Mouse (Mus musculus): ENCODE results near the gene U2af1. TPM values are rescaled to one million over a fixed set of nuclear protein-coding genes. Genes with fewer than 3 reads are reported as not detected.
"Not testable (repeated sequence)": the region's sequence is repeated elsewhere in the genome, so short reads cannot be mapped to it uniquely, and the experiment has no call there.

U2af1 gene
- polyA plus RNA-seq, 1 experiment from 2014 or later = 373 TPM

- H3K9me3 ChIP-seq = no peaks in the 10 kb centered on the region
- H3K27me3 ChIP-seq (ENCODE audit: insufficient read depth, poor library complexity, severe bottlenecking) = peaks cover 46% of the 10 kb centered on the region
- no peak for DNase-seq (ENCODE audit: low spot score)
- no peak overlapping the region for H3K4me3 ChIP-seq
- no peaks in the 10 kb centered on the region for H3K36me3 ChIP-seq
- peaks cover 22% of the 10 kb centered on the region for H3K4me1 ChIP-seq
- 75% methylated on average over 5 of the region's 5 CpGs for WGBS
- no peak overlapping the region for H3K27ac ChIP-seq
These were observed 23.8 kb downstream of the U2af1 start for GRCm38 (mm10) chr17:31634896-31635295.

- DNase-seq (ENCODE audit: low spot score) = no peak
- H3K9me3 ChIP-seq = no peaks in the 10 kb centered on the region
These were observed 25.7 kb downstream of the U2af1 start for GRCm38 (mm10) chr17:31633007-31633406.

GRCm38 (mm10) chr17:31631081-31631800 is 27.5 kb downstream of the U2af1 start:
- peaks cover 6% of the 10 kb centered on the region for H3K4me1 ChIP-seq
- 69% methylated on average over 10 of the region's 10 CpGs for WGBS
- H3K27ac ChIP-seq = no peak overlapping the region
- H3K9me3 ChIP-seq = no peaks in the 10 kb centered on the region
- peaks cover 21% of the 10 kb centered on the region for H3K27me3 ChIP-seq (ENCODE audit: insufficient read depth, poor library complexity, severe bottlenecking)
- H3K4me3 ChIP-seq = no peak overlapping the region
- no peak for DNase-seq (ENCODE audit: low spot score)
- H3K36me3 ChIP-seq = no peaks in the 10 kb centered on the region

More at GRCm38 (mm10) chr17:31633007-31633406, 25.7 kb downstream of the U2af1 start:
- Histone ChIP-seq H3K4me3 (no peak overlapping the region), H3K36me3 (no peaks in the 10 kb centered on the region), H3K27ac (no peak overlapping the region), H3K4me1 (peaks cover 22% of the 10 kb centered on the region), H3K27me3 (ENCODE audit: insufficient read depth, poor library complexity, severe bottlenecking) (peaks cover 39% of the 10 kb centered on the region)
- 73% methylated on average over 6 of the region's 6 CpGs for WGBS

GRCm38 (mm10) chr17:31627961-31628360 is 30.7 kb downstream of the U2af1 start:
- no peak overlapping the region for H3K27ac ChIP-seq
- H3K4me3 ChIP-seq = no peak overlapping the region
- no peaks in the 10 kb centered on the region for H3K9me3 ChIP-seq
- no peaks in the 10 kb centered on the region for H3K27me3 ChIP-seq (ENCODE audit: insufficient read depth, poor library complexity, severe bottlenecking)
- no peaks in the 10 kb centered on the region for H3K36me3 ChIP-seq
- WGBS = 88% methylated on average over 2 of the region's 2 CpGs
- no peak for DNase-seq (ENCODE audit: low spot score)
- 0 out of 2 replicates have a peak, but pooled peaks cover 4% of the 10 kb centered on the region for H3K4me1 ChIP-seq

- Histone ChIP-seq H3K4me1 (no peaks in the 10 kb centered on the region), H3K36me3 (no peaks in the 10 kb centered on the region), H3K27me3 (ENCODE audit: insufficient read depth, poor library complexity, severe bottlenecking) (no peaks in the 10 kb centered on the region; the same call in 1 of the 2 replicates), H3K9me3 (no peaks in the 10 kb centered on the region), H3K27ac (no peak overlapping the region), H3K4me3 (no peak overlapping the region)
- DNase-seq (ENCODE audit: low spot score) = no peak
- 88% methylated on average over 4 of the region's 4 CpGs for WGBS
These were observed 35.6 kb downstream of the U2af1 start for GRCm38 (mm10) chr17:31623101-31623500.

GRCm38 (mm10) chr17:31613086-31613755 is 45.5 kb downstream of the U2af1 start:
- Histone ChIP-seq H3K27me3 (ENCODE audit: insufficient read depth, poor library complexity, severe bottlenecking) (no peaks in the 10 kb centered on the region), H3K27ac (no peak overlapping the region), H3K36me3 (no peaks in the 10 kb centered on the region), H3K9me3 (no peaks in the 10 kb centered on the region), H3K4me1 (0 out of 2 replicates have a peak, but pooled peaks cover 10% of the 10 kb centered on the region), H3K4me3 (no peak overlapping the region)
- DNase-seq (ENCODE audit: low spot score) = no peak
- WGBS = 80% methylated on average over 4 of the region's 4 CpGs

- no peak overlapping the region for H3K4me3 ChIP-seq
- H3K36me3 ChIP-seq = peaks cover 11% of the 10 kb centered on the region
- 0 out of 2 replicates have a peak, but pooled peaks cover 14% of the 10 kb centered on the region for H3K4me1 ChIP-seq
- 90% methylated on average over 3 of the region's 3 CpGs for WGBS
- no peak overlapping the region for H3K27ac ChIP-seq
- no peaks in the 10 kb centered on the region for H3K27me3 ChIP-seq (ENCODE audit: insufficient read depth, poor library complexity, severe bottlenecking)
- DNase-seq (ENCODE audit: low spot score) = no peak
- H3K9me3 ChIP-seq = no peaks in the 10 kb centered on the region
These were observed 48.8 kb downstream of the U2af1 start for GRCm38 (mm10) chr17:31609895-31610294.

- H3K36me3 ChIP-seq = peaks cover 19% of the 10 kb centered on the region
- WGBS = 91% methylated on average over 3 of the region's 3 CpGs
- not testable (repeated sequence) for H3K4me3 ChIP-seq; DNase-seq (ENCODE audit: low spot score); H3K9me3 ChIP-seq; H3K27me3 ChIP-seq (ENCODE audit: insufficient read depth, poor library complexity, severe bottlenecking); H3K27ac ChIP-seq
- H3K4me1 ChIP-seq = 0 out of 2 replicates have a peak, but pooled peaks cover 14% of the 10 kb centered on the region
These were observed 49.5 kb downstream of the U2af1 start for GRCm38 (mm10) chr17:31609173-31609572.

GRCm38 (mm10) chr17:31607256-31607951 is 51.3 kb downstream of the U2af1 start:
- Histone ChIP-seq H3K27me3 (ENCODE audit: insufficient read depth, poor library complexity, severe bottlenecking) (no peaks in the 10 kb centered on the region), H3K4me3 (no peak overlapping the region), H3K27ac (no peak overlapping the region), H3K4me1 (peaks cover 7% of the 10 kb centered on the region; the same call in 1 of the 2 replicates), H3K36me3 (peaks cover 34% of the 10 kb centered on the region), H3K9me3 (no peaks in the 10 kb centered on the region)
- no peak for DNase-seq (ENCODE audit: low spot score)
- 81% methylated on average over 8 of the region's 8 CpGs for WGBS

- WGBS = 82% methylated on average over 7 of the region's 7 CpGs
- H3K36me3 ChIP-seq = peaks cover 40% of the 10 kb centered on the region
- no peak for DNase-seq (ENCODE audit: low spot score)
These were observed 52.3 kb downstream of the U2af1 start for GRCm38 (mm10) chr17:31606424-31606823.

GRCm38 (mm10) chr17:31598593-31598992 is 60.1 kb downstream of the U2af1 start:
- H3K36me3 ChIP-seq = peaks cover 63% of the 10 kb centered on the region
- H3K4me3 ChIP-seq = no peak overlapping the region
- DNase-seq (ENCODE audit: low spot score) = no peak
- peaks cover 3% of the 10 kb centered on the region; the same call in 1 of the 2 replicates for H3K4me1 ChIP-seq
- no peaks in the 10 kb centered on the region for H3K27me3 ChIP-seq (ENCODE audit: insufficient read depth, poor library complexity, severe bottlenecking)
- 90% methylated on average over 8 of the region's 8 CpGs for WGBS
- H3K27ac ChIP-seq = no peak overlapping the region
- H3K9me3 ChIP-seq = no peaks in the 10 kb centered on the region

More at GRCm38 (mm10) chr17:31606424-31606823, 52.3 kb downstream of the U2af1 start:
- Histone ChIP-seq H3K9me3 (no peaks in the 10 kb centered on the region), H3K4me3 (no peak overlapping the region), H3K4me1 (peaks cover 10% of the 10 kb centered on the region; the same call in 1 of the 2 replicates), H3K27me3 (ENCODE audit: insufficient read depth, poor library complexity, severe bottlenecking) (no peaks in the 10 kb centered on the region), H3K27ac (no peak overlapping the region)

GRCm38 (mm10) chr17:31597957-31598356 is 60.7 kb downstream of the U2af1 start:
- WGBS = 92% methylated on average over 9 of the region's 9 CpGs
- Histone ChIP-seq H3K27ac (no peak overlapping the region), H3K27me3 (ENCODE audit: insufficient read depth, poor library complexity, severe bottlenecking) (no peaks in the 10 kb centered on the region), H3K9me3 (no peaks in the 10 kb centered on the region), H3K4me1 (peaks cover 3% of the 10 kb centered on the region; the same call in 1 of the 2 replicates), H3K4me3 (no peak overlapping the region), H3K36me3 (peaks cover 63% of the 10 kb centered on the region)
- DNase-seq (ENCODE audit: low spot score) = no peak
